Mouse (Mus musculus): ENCODE measurements around the gene Slc38a3. TPM values are rescaled to one million over a fixed set of nuclear protein-coding genes. Genes with fewer than 3 reads are reported as not detected.
A peak's percentile ranks its signal among the peaks of the same experiment; 100 is the strongest.

The Slc38a3 gene
- total RNA-seq (2015) (not detected in 2 replicates), total RNA-seq (2017) (not detected in 2 replicates)

DNA sequence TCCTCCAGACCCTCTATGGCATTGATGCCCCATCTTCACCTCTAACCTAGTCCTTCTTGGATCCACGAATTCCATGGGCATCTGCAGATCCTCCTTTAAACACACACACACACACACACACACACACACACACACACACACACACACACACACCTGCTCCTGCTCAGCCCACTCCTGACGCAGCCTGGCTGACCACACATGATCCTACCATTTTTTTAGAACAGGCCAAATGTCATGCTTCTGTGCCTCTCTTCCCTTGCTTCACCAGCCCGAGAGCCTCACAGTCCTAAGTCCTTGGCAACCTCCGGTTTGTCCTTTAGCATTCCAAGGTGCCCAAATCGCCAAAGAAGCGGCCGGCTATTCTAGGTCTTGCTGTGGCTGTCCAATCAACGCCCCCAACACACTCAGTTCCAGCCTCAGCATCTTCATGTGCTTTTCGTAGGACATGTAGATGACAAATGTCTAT, at the start of gene Slc38a3:
TSS of gene Slc38a3 (minus strand) at position 51 of the 466 bp plus-strand sequence.
- ATAC-seq (replicated peaks; ENCODE audit: poor library complexity), result no peak

GRCm38 (mm10) chr9:107716951-107717350, 47.6 kb upstream of the Slc38a3 start:
- no peak for ATAC-seq (replicated peaks; ENCODE audit: poor library complexity)

DNA sequence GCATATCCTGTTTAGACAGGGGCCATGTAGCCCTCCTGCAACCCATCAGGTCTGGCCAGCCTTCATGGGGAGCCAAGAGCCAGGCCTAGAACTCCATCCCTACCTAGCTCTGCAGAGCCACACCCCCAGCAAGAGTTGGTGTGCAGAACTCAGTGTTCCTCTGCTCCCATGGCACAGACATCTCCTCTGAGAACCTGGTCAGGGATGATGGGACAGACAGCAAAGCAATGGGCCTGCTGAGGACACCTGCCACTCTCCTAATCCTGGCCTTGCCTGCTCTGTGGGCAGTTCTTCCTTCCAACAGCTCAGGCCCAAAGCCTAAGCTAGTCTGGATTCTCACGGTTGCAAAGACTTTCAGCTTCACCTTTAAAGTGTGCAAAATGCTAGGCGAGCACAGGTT, 46.3 kb upstream of the Slc38a3 start:
- no peak for ATAC-seq (replicated peaks; ENCODE audit: poor library complexity)

DNA sequence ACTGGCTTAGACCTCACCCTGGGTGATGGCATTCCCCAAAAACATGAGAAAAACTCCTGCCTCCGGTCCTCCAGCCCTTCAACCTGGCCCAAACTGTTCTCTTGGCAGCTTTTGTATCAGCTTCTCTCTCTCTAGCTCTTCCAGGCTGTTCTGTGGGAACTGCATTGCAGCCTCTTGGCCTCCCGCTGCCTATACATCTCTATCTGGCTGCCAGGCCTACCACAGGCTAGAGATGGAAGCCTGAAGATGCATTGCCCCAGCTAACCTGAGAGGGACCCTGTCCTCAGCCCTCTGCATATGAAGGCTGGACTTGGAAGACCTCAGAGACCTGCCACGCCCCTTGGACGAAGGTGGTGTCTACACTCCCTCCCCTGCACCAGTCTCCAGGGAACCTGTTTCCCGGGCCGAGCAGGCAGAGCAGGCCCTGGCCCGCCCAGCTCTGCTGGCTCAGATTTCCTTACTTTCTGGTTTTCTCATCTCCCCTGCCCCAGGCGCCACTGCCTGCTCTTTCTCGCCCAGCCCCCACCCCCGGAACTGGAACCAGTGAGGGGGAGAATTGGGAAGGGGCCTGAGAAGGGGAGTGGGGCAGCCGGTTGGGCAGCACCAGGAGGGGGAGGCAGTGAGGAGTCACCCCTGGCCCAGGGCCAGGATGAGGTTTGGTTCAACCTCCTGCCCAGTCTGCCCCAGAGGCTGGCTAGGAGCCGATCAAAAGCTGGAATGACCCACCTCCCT, 45.1 kb upstream of the Slc38a3 start:
- no peak for ATAC-seq (replicated peaks; ENCODE audit: poor library complexity)

- ATAC-seq (replicated peaks; ENCODE audit: poor library complexity), result peak; percentile 70
These were observed 40.6 kb upstream of the Slc38a3 start, which contains the start of gene Sema3f for GRCm38 (mm10) chr9:107709697-107710483. Sema3f (minus strand) TSS chr9:107710475.

GRCm38 (mm10) chr9:107709096-107709696, 39.9 kb upstream of the Slc38a3 start:
- ATAC-seq (replicated peaks; ENCODE audit: poor library complexity), result no peak

- ATAC-seq (replicated peaks; ENCODE audit: poor library complexity), result no peak
These were observed 39.2 kb upstream of the Slc38a3 start for GRCm38 (mm10) chr9:107708439-107709095.

- ATAC-seq (replicated peaks; ENCODE audit: poor library complexity), result no peak
These were observed 38.5 kb upstream of the Slc38a3 start for GRCm38 (mm10) chr9:107707701-107708438.

DNA sequence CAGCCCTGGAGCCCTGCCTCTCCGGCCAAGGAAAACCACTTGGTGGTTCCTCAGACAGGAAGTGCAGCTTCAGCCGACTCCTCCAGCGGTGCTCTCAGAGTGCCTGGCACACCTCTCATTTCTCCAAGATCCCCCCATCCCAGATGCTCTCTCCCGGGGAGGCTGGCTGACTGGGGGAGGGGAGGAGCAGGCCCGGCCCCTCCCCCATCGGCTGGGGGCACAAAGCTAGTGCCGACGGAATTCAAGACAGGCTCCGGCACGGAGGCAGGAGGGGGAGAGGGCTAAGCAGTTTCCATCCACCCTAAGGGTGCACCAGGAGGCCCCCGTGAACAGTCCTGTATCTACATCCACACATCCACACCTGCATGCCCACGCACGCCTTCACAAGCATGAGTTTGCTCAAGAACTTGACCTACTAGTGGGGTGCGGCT, 37.5 kb upstream of the Slc38a3 start:
- no peak for ATAC-seq (replicated peaks; ENCODE audit: poor library complexity)

GRCm38 (mm10) chr9:107703337-107704122, 34.2 kb upstream of the Slc38a3 start:
- ATAC-seq (replicated peaks; ENCODE audit: poor library complexity), result no peak

DNA sequence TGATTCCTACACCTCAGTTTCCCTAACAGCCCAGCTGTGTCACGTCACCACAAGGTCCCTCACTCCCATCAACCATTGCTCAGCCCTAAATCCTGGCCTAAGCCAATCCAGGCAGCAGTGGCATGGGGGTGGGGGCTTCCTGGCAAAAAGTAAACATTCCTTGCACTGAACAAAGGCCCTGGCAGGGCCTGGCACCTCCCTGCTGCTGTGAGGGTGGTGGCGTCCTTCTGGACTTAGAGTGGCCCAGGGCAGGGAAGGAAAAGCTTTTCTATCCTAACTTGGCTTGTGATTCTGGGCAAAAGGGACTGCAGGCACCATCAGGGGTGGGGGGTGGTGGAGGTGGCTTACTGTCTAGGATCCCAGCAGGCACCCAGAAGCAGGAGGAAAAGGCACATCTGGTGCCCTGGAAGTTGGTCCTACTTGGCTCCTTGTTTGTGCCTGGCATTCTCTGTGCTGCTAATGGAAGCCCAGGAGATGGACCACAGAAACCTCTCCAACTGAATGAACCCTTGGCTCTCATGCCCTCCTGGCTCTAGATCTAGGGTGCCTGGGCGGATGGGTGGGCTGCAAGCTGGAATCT, 33.4 kb upstream of the Slc38a3 start:
- ATAC-seq (replicated peaks; ENCODE audit: poor library complexity), result no peak

DNA sequence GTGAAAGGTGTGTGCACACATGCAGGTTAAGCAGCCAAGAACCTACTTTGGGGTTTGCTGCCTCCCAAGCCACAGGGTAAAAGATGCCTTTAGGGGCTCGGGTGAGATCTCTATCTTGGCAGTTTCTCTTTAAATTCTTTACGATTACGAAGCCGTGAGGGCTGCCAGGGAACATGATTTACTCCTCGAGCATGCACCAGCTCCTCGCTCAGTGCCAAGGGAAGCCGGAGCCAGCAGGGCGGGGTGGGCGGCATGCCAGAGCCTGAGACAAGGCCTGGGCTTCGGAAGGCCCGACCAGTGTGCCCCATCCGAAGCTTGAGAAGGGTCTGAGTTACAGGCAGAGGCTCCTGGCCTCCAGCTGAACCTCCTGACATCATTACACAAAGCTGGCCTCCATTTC, 32.3 kb upstream of the Slc38a3 start:
- no peak for ATAC-seq (replicated peaks; ENCODE audit: poor library complexity)

- ATAC-seq (replicated peaks; ENCODE audit: poor library complexity), result no peak
These were observed 30.8 kb upstream of the Slc38a3 start for GRCm38 (mm10) chr9:107700114-107700571.

DNA sequence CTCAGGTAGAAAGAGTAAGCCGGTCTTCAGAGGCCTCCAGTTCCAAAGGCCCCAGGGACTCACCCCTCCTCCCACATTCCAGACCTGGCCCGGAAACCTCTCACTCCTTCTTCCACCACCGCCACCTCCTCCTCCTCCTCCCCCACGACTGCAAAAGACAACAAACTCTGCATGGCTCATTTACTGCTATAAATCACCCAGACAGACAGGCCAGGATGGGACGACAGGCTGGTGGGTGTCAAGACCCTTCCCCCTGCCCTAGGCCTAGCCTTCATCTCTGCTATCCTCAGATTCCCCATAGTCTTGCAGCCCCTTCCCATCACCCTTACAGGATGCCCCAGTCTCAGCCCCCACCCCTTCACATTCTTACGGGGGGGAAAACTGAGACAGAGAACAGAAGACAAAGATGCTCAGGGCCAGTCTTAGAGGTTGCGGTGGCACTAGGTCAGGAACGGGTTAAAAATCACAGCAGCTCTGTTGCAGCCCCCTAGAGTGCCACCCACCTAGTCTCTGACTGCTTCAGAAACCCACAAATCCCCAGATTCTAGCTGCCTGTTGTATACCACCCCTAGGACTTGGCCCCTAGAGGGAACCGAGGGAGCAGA, 30.1 kb upstream of the Slc38a3 start:
- no peak for ATAC-seq (replicated peaks; ENCODE audit: poor library complexity)

DNA sequence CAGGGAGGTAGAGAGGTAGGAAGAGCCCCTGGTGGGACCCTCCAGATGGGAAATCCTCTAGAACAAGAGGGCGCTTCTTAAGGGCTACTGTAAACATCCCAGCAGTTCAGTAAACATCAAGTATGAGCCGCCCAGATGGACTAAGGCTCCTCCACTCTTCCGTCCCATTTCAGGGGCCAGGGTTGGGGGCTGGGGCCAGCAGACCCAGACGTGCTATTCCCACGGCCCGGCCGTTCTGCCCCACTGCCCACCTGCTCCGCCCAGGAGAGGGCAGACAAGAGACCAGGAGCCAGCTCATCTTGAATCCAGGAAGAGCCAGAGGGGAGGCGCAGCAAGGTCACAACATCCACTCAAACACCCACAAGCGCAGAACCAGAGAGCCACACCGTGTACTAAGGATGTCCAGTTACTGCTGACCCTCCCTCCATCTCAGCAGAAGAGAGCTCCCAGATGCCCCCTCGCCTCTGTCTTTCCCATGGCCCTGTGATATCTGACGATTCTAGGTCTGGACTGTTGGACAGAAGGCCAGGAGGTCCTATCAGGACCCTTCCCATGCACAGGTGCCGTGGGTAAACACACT, 29.4 kb upstream of the Slc38a3 start:
- no peak for ATAC-seq (replicated peaks; ENCODE audit: poor library complexity)

DNA sequence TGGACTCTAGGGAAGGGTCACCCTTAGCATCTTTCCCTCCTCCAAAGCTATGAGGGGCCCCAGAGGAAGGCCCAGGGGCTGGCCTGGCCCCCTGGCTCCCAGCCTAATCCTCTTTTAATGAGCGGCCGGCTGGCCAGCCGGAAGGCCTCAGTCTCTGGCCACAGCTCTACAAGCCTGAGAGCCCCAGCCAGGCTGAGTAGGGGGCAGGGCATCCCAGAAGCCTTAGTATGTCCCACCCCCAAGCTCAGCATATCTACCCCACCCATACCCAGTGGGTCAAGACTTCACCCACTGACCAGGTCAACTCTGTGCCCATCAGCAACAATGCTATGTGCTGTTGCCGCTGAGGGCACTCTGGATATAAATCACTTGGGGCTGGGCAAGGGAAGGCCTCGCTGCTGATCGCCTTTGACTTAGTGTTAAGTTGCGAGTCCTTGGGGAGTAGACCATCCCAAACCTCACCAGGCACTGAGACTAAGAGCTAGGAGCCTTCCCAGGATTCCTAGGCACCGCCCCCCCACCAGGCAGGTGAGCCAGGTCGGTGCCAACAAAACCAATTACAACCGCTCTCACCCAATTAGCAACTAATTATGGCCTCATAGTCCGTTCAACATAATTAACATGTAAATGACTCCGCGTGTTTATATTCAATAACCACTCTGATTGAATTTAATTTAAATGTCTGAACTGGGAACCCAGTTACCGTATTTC, 28.6 kb upstream of the Slc38a3 start:
- no peak for ATAC-seq (replicated peaks; ENCODE audit: poor library complexity)

DNA sequence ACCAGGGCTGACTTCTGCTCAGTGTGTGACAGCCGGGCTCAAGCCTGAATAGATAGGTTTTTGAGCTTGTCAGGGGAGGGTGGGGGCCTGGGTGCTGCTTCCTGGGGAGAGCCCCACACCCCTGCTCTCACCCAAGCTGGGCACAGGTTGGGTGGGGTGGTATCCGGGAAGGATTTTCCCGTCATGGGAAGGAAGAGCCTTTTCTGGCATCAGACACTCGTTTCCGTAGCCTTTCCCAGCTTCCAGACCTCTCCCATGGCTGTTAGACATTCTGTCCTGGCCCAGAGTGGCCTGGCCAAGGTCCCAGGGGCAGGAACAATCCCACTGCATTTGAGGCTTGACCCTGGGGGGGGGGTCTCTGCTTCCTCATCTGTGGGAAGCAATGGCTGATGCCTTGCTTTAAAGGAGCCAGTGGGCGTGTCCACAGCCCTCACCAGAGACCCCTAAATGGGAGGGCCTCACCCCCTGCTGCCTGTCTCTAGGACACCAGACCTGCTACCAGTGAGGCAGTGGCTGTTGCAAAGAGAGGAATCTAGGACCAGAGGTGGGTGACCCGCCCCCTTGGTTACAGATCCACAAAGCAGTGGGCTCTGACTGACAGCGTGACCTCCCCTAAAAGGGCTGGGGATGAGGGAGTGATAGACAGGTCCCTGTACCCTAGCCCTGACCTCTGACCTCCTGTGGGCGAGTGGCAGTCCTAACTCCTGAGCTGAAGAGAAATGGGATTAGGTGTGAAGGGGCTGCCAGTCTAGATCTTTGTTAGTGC, 27.7 kb upstream of the Slc38a3 start:
- no peak for ATAC-seq (replicated peaks; ENCODE audit: poor library complexity)

Data from megakaryocyte progenitor cell, adult 5-6 weeks (primary cell).